Mouse (Mus musculus): ENCODE results near the gene Zfp369. TPM values are rescaled to one million over a fixed set of nuclear protein-coding genes. Genes with fewer than 3 reads are reported as not detected.

Gene Zfp369
- total RNA-seq, 1 experiment from 2014 or later = 46.9 TPM

Other genes with a start within 250 kb of the Zfp369 start
- not detected in 2 replicates for gene Spata31d1c, start 245.8 kb upstream of the Zfp369 start, total RNA-seq (2017)
- gene Prss47, start 226.1 kb upstream of the Zfp369 start, total RNA-seq (2017) = not detected in 2 replicates
- gene Mfsd14b, start 165.8 kb upstream of the Zfp369 start, total RNA-seq (2017) = 131 and 162 TPM in 2 replicates
- not detected in 2 replicates for gene Olfr465-ps1, start 140.7 kb upstream of the Zfp369 start, total RNA-seq (2017)
- gene Olfr466, start 128.6 kb upstream of the Zfp369 start, total RNA-seq (2017) = not detected in 2 replicates
- gene Nlrp4f, start 72.8 kb upstream of the Zfp369 start, total RNA-seq (2017) = not detected in 2 replicates
- not detected in 2 replicates for gene Gm10775, start 19.3 kb upstream of the Zfp369 start, total RNA-seq (2017)
- gene Gm10139, start 233.9 kb downstream of the Zfp369 start, total RNA-seq (2017) = not detected in 2 replicates

All from neutrophil, adult 5-6 weeks (primary cell).